In genomic region chr16:94472515-94472951, GRCm38 (mm10) we compare ENCODE assay signal across 8 mouse cellular contexts. TPM values are rescaled to one million over a fixed set of nuclear protein-coding genes. Genes with fewer than 3 reads are reported as not detected.
DNase-seq lines count a peak whose midpoint lies in the region; ATAC-seq and TF ChIP-seq lines count a peak whose summit lies in the region.

No protein-coding gene starts in this region.

- DNase-seq in spleen, adult 2 months (ENCODE audit: low read depth in 1 of 2, low spot score in 2 of 2), result no peak
- DNase-seq in spleen, adult 18-20 months, result no peak
- peak; percentile 89 for DNase-seq in heart, postnatal 0 days (ENCODE audit: low spot score)
- DNase-seq in left cerebral cortex, adult 8-10 months (ENCODE audit: low spot score in 2 of 2), result peak; percentile 61 to 90
- no peak for DNase-seq in yolk sac, embryonic 10.5 days (ENCODE audit: low spot score)
- no peak for DNase-seq in embryo, embryonic 10.5 days (ENCODE audit: low spot score)

- H3K9me3 ChIP-seq in forebrain, embryonic 12.5 days, result no peaks in the 10 kb centered on the region
- H3K9me3 ChIP-seq in heart, postnatal 0 days (replicated peaks; ENCODE audit: control insufficient read depth, low read length), result no peaks in the 10 kb centered on the region
- H3K9me3 ChIP-seq in neural tube, embryonic 14.5 days (ENCODE audit: control insufficient read depth, low read length), result no peaks in the 10 kb centered on the region

- ATAC-seq in forebrain, embryonic 12.5 days (ENCODE audit: low FRiP score), result peak; percentile 68; the same call in 1 of the 2 replicates
- ATAC-seq in heart, postnatal 0 days (ENCODE audit: insufficient read depth, low read depth), result peak; percentile 85
- ATAC-seq in neural tube, embryonic 14.5 days (ENCODE audit: low read depth), result peak; percentile 81

- no peaks in the 10 kb centered on the region for H3K4me1 ChIP-seq in spleen, adult 2 months (ENCODE audit: control insufficient read depth, insufficient read depth, insufficient read length)
- peaks cover 2% of the 10 kb centered on the region; the same call in 1 of the 2 replicates for H3K4me1 ChIP-seq in forebrain, embryonic 12.5 days
- H3K4me1 ChIP-seq in heart, postnatal 0 days (ENCODE audit: control insufficient read depth, insufficient read depth), result peaks cover 8% of the 10 kb centered on the region
- peaks cover 14% of the 10 kb centered on the region for H3K4me1 ChIP-seq in neural tube, embryonic 14.5 days (ENCODE audit: control insufficient read depth, insufficient read depth, low read length)

- H3K36me3 ChIP-seq in spleen, adult 2 months (ENCODE audit: control insufficient read depth, insufficient read depth, low read length), result peaks cover 8% of the 10 kb centered on the region
- peaks cover 46% of the 10 kb centered on the region for H3K36me3 ChIP-seq in forebrain, embryonic 12.5 days (replicated peaks)
- peaks cover 33% of the 10 kb centered on the region for H3K36me3 ChIP-seq in heart, postnatal 0 days (replicated peaks; ENCODE audit: control insufficient read depth, insufficient read depth, low read length)
- H3K36me3 ChIP-seq in neural tube, embryonic 14.5 days (ENCODE audit: control insufficient read depth, insufficient read depth, low read length), result peaks cover 32% of the 10 kb centered on the region

- TF ChIP-seq CTCF in spleen, adult 2 months (IDR thresholded peaks at IDR 0.05; ENCODE audit: extremely low read depth, insufficient read depth, insufficient read length, insufficient replicate concordance), result no peak
- TF ChIP-seq CTCF in heart, postnatal 0 days (IDR thresholded peaks at IDR 0.05; ENCODE audit: low read depth), result peak; percentile 23

- no peak overlapping the region for H3K9ac ChIP-seq in forebrain, embryonic 12.5 days
- no peak overlapping the region; the same call in 1 of the 2 replicates for H3K9ac ChIP-seq in heart, postnatal 0 days (replicated peaks; ENCODE audit: low read depth, low read length)
- no peak overlapping the region for H3K9ac ChIP-seq in neural tube, embryonic 14.5 days (replicated peaks; ENCODE audit: low read depth, low read length)

- peak overlapping the region; percentile 26; the same call in 1 of the 2 replicates for H3K27ac ChIP-seq in spleen, adult 2 months (ENCODE audit: insufficient read depth, low read length)
- peak overlapping the region; percentile 65 for H3K27ac ChIP-seq in forebrain, embryonic 12.5 days
- H3K27ac ChIP-seq in heart, postnatal 0 days (ENCODE audit: low read depth), result peak overlapping the region; percentile 97
- H3K27ac ChIP-seq in neural tube, embryonic 14.5 days (ENCODE audit: low read depth, low read length), result peak overlapping the region; percentile 83

- 86% methylated on average over 8 of the region's 8 CpGs for WGBS in spleen, adult 2 months
- WGBS in forebrain, embryonic 12.5 days, result 51% methylated on average over 8 of the region's 8 CpGs
- 18% methylated on average over 8 of the region's 8 CpGs for WGBS in heart, postnatal 0 days
- WGBS in neural tube, embryonic 14.5 days, result 35% methylated on average over 8 of the region's 8 CpGs

- no peaks in the 10 kb centered on the region for H3K27me3 ChIP-seq in spleen, adult 2 months (ENCODE audit: control insufficient read depth, insufficient read depth, low read length)
- no peaks in the 10 kb centered on the region for H3K27me3 ChIP-seq in forebrain, embryonic 12.5 days
- no peaks in the 10 kb centered on the region for H3K27me3 ChIP-seq in heart, postnatal 0 days (ENCODE audit: control insufficient read depth, insufficient read depth, low read length)
- no peaks in the 10 kb centered on the region for H3K27me3 ChIP-seq in neural tube, embryonic 14.5 days (ENCODE audit: control insufficient read depth, insufficient read depth, low read length)

- no peak overlapping the region for H3K4me2 ChIP-seq in forebrain, embryonic 12.5 days
- peak overlapping the region; percentile 2; the same call in 1 of the 2 replicates for H3K4me2 ChIP-seq in heart, postnatal 0 days (ENCODE audit: low read depth, low read length)
- H3K4me2 ChIP-seq in neural tube, embryonic 14.5 days (ENCODE audit: low read depth, low read length), result no peak overlapping the region

- TF ChIP-seq EP300 in heart, postnatal 0 days (IDR thresholded peaks at IDR 0.05; ENCODE audit: low read depth), result 0 out of 2 replicates have a peak, but pooled peaks have one; percentile 52

- no peak overlapping the region for H3K4me3 ChIP-seq in spleen, adult 2 months (ENCODE audit: extremely low read depth, insufficient read depth, insufficient read length)
- H3K4me3 ChIP-seq in forebrain, embryonic 12.5 days (replicated peaks), result no peak overlapping the region
- no peak overlapping the region for H3K4me3 ChIP-seq in heart, postnatal 0 days (ENCODE audit: low read depth, low read length)
- no peak overlapping the region for H3K4me3 ChIP-seq in neural tube, embryonic 14.5 days (ENCODE audit: low read depth, low read length)

- TF ChIP-seq POLR2A in spleen, adult 2 months (IDR thresholded peaks at IDR 0.05; ENCODE audit: low read depth, low read length), result no peak

RNA-seq across cellular contexts. Expression of gene Vps26c, which starts 54.1 kb away (rescaled TPM):
- 21.4 and 22.3 TPM in 2 replicates for polyA plus RNA-seq in spleen, adult 2 months (2012; rRNA removed)
- polyA plus RNA-seq in forebrain, embryonic 12.5 days (2016; fragmentation: Nextera tagmentation; extraction: Ambion mirVana), result 53.3 and 55.6 TPM in 2 replicates
- 39.7 and 55.8 TPM in 2 replicates for total RNA-seq in heart, postnatal 0 days (2014; rRNA removed; ENCODE audit: low replicate concordance)
- polyA plus RNA-seq in heart, postnatal 0 days (2015; fragmentation: Nextera tagmentation; extraction: Ambion mirVana), result 35.6 and 37.2 TPM in 2 replicates
- 10 to 100 TPM; 32.4 to 44.2 (median 39.2) TPM for total RNA-seq in left cerebral cortex, adult 8-10 months (2022)
- polyA plus RNA-seq in neural tube, embryonic 14.5 days (2014; fragmentation: Nextera tagmentation; extraction: Ambion mirVana), result 95.4 and 101 TPM in 2 replicates

Comparison
In these comparisons a context has a peak if more than half of its experiments do, and no peak if none do; other contexts are left out.
1. DNase-seq: peak in heart, postnatal 0 days (single experiment) and left cerebral cortex, adult 8-10 months (2 of 2); none in spleen, adult 2 months (0 of 2), spleen, adult 18-20 months (0 of 2), yolk sac, embryonic 10.5 days (single experiment) and embryo, embryonic 10.5 days (single experiment).
2. H3K27ac ChIP-seq: peak in every context shown above with its lines; median percentile 97 in heart, postnatal 0 days; 83 in neural tube, embryonic 14.5 days; 65 in forebrain, embryonic 12.5 days; 26 in spleen, adult 2 months.
3. Peak in every context shown above with its lines, with median percentiles within 50 percentile points of each other: ATAC-seq.